Mouse (Mus musculus): Measurements from ENCODE around the gene N4bp2l1.

N4bp2l1 gene

GRCm38 (mm10) chr5:150561783-150562182 is 35.2 kb downstream of the N4bp2l1 start:
- DNase-seq = no peak

- no peak for DNase-seq
These were observed 35.6 kb downstream of the N4bp2l1 start for GRCm38 (mm10) chr5:150561376-150561775.

- no peak for DNase-seq
These were observed 36.1 kb downstream of the N4bp2l1 start for GRCm38 (mm10) chr5:150560851-150561250.

GRCm38 (mm10) chr5:150559519-150560103 is 37.4 kb downstream of the N4bp2l1 start:
- DNase-seq = no peak

GRCm38 (mm10) chr5:150551637-150552036 is 45.4 kb downstream of the N4bp2l1 start:
- DNase-seq = no peak

- DNase-seq = no peak
These were observed 53.8 kb downstream of the N4bp2l1 start for GRCm38 (mm10) chr5:150543184-150543583.

- no peak for DNase-seq
These were observed 55.7 kb downstream of the N4bp2l1 start for GRCm38 (mm10) chr5:150541302-150541701.

GRCm38 (mm10) chr5:150525239-150525638 is 71.7 kb downstream of the N4bp2l1 start:
- DNase-seq = no peak

- DNase-seq = no peak
These were observed 74.1 kb downstream of the N4bp2l1 start for GRCm38 (mm10) chr5:150522867-150523234.

- peak; percentile 92 for DNase-seq
These were observed 74.8 kb downstream of the N4bp2l1 start, which contains the start of gene Brca2 for GRCm38 (mm10) chr5:150521937-150522866. Gene Brca2 (plus strand): TSS chr5:150522630.
